Mouse (Mus musculus) c-Kit-positive CD71-positive TER-119-positive erythroid progenitor cells, embryonic 14.5 days (primary cell): ENCODE data around the gene Ttc9b.
"Not testable (repeated sequence)": the region's sequence is repeated elsewhere in the genome, so short reads cannot be mapped to it uniquely, and the experiment has no call there.

Experiments
- DNase-seq: peaks from one replicate; pipeline ENCODE4 v3.0.0-alpha.2; 2013; ENCODE audit warnings: low spot score

The Ttc9b gene

GRCm38 (mm10) chr7:27653681-27654437 lies at the start of gene Ttc9b:
Gene Ttc9b, plus strand, starts transcription at chr7:27653915.
- no peak for DNase-seq

GRCm38 (mm10) chr7:27604661-27605348 lies 48.9 kb upstream of the Ttc9b start:
- DNase-seq = no peak

GRCm38 (mm10) chr7:27605499-27606285 lies 48.0 kb upstream of the Ttc9b start:
- no peak for DNase-seq

- DNase-seq = no peak
These were observed 47.0 kb upstream of the Ttc9b start for GRCm38 (mm10) chr7:27606481-27607254.

GRCm38 (mm10) chr7:27607580-27607979 lies 46.1 kb upstream of the Ttc9b start:
- no peak for DNase-seq

GRCm38 (mm10) chr7:27608130-27608529 lies 45.6 kb upstream of the Ttc9b start:
- no peak for DNase-seq

- no peak for DNase-seq
These were observed 44.4 kb upstream of the Ttc9b start for GRCm38 (mm10) chr7:27609285-27609684.

- no peak for DNase-seq
These were observed 44.0 kb upstream of the Ttc9b start for GRCm38 (mm10) chr7:27609688-27610087.

GRCm38 (mm10) chr7:27610370-27610769 lies 43.3 kb upstream of the Ttc9b start:
- no peak for DNase-seq

GRCm38 (mm10) chr7:27610871-27611270 lies 42.8 kb upstream of the Ttc9b start:
- DNase-seq = no peak

GRCm38 (mm10) chr7:27612940-27613339 lies 40.8 kb upstream of the Ttc9b start:
- no peak for DNase-seq

- DNase-seq = no peak
These were observed 39.8 kb upstream of the Ttc9b start for GRCm38 (mm10) chr7:27613751-27614499.

- no peak for DNase-seq
These were observed 32.7 kb upstream of the Ttc9b start for GRCm38 (mm10) chr7:27621028-27621427.

- no peak for DNase-seq
These were observed 31.5 kb upstream of the Ttc9b start for GRCm38 (mm10) chr7:27622234-27622633.

- DNase-seq = no peak
These were observed 28.7 kb upstream of the Ttc9b start for GRCm38 (mm10) chr7:27624967-27625366.

- DNase-seq = no peak
These were observed 26.0 kb upstream of the Ttc9b start for GRCm38 (mm10) chr7:27627707-27628106.

- no peak for DNase-seq
These were observed 25.5 kb upstream of the Ttc9b start for GRCm38 (mm10) chr7:27628190-27628589.

GRCm38 (mm10) chr7:27628816-27629215 lies 24.9 kb upstream of the Ttc9b start:
- not testable (repeated sequence) for DNase-seq

- DNase-seq = no peak
These were observed 22.3 kb upstream of the Ttc9b start for GRCm38 (mm10) chr7:27631439-27631838.

- no peak for DNase-seq
These were observed 20.5 kb upstream of the Ttc9b start for GRCm38 (mm10) chr7:27633166-27633565.

GRCm38 (mm10) chr7:27634691-27635090 lies 19.0 kb upstream of the Ttc9b start:
- no peak for DNase-seq
